Mouse (Mus musculus) testis, adult 2 months (tissue): Measurements from ENCODE around the gene Setd4.

Experiments used
- CTCF ChIP-seq: fragments of 200-500 bp; IDR thresholded peaks from 2 replicates; pipeline ENCODE4 v1.5.1; 2012; ENCODE audit warnings: low read depth, mild to moderate bottlenecking, inconsistent platforms, low read length, moderate library complexity; ENCODE audit not compliant: control insufficient read depth, insufficient read depth, insufficient replicate concordance
- POLR2A ChIP-seq: fragments of 200-500 bp; IDR thresholded peaks from 2 replicates; pipeline ENCODE4 v1.6.1; 2012; ENCODE audit warnings: low read depth, mild to moderate bottlenecking, inconsistent platforms, low read length, moderate library complexity; ENCODE audit not compliant: control insufficient read depth

GRCm38 (mm10) chr16:93588281-93588680 is 15.6 kb downstream of the Setd4 start:
- TF ChIP-seq POLR2A = no peak
- no peak for TF ChIP-seq CTCF
